Mouse (Mus musculus) olfactory bulb, adult 2 months (tissue): ENCODE data around the gene Sec14l2. TPM values are rescaled to one million over a fixed set of nuclear protein-coding genes. Genes with fewer than 3 reads are reported as not detected.

Experiments
- H3K27ac ChIP-seq: fragments of 200-500 bp; 2 replicates; pipeline ENCODE4 v1.5.1; 2012; ENCODE audit warnings: low read depth, low read length; ENCODE audit not compliant: insufficient read depth
- H3K4me1 ChIP-seq: fragments of 200-500 bp; 2 replicates; pipeline ENCODE4 v1.6.1; 2012; ENCODE audit warnings: low read length; ENCODE audit not compliant: control insufficient read depth, insufficient read depth
- H3K4me3 ChIP-seq: fragments of 200-500 bp; 2 replicates; pipeline ENCODE4 v1.5.1; 2012; ENCODE audit warnings: mild to moderate bottlenecking, low read depth, low read length, moderate library complexity; ENCODE audit not compliant: insufficient read depth
- CTCF ChIP-seq: fragments of 200-500 bp; IDR thresholded peaks from 2 replicates; pipeline ENCODE4 v1.5.1; 2012; ENCODE audit warnings: low read depth, mild to moderate bottlenecking, low read length, moderate library complexity; ENCODE audit not compliant: insufficient read depth
- POLR2A ChIP-seq: fragments of 200-500 bp; IDR thresholded peaks from 2 replicates; pipeline ENCODE4 v1.6.1; 2012; ENCODE audit warnings: mild to moderate bottlenecking, low read depth, low read length, moderate library complexity; ENCODE audit not compliant: insufficient read depth
- WGBS: fragments of 180-500 bp; shearing (Covaris S2); methylation state at CpG from one replicate; pipeline ENCODE4 v1.1.7; 2018; 5-methylcytosine and 5-hydroxymethylcytosine counted together
- polyA plus RNA-seq: library from polyadenylated mRNA; stranded (reverse); fragments of >200 nt; gene quantifications from 2 replicates; pipeline ENCODE4 v1.2.4, GENCODE M21; 2012; ENCODE audit warnings: low replicate concordance; ENCODE audit not compliant: missing spikeins, insufficient read depth, insufficient read length

The Sec14l2 gene
- polyA plus RNA-seq, 1 experiment = not detected

DNA sequence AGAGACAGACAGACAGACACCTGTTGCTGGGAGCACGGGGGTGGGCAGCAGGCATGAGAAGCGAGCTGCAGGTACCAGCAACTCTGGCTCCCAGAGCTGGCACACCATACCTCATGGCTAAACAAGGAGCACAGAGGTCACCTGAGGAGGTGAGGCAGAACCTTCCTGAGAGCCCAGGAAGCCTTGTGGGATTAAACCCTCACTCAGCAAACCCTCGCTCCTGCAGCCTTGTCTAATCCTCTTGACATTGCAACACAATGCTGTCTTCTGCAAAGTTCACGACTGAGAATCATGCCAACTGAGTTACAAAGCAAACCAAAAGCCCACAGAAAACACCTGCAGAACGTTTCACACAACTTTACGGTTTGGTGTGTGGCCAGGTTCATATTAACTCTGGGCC lies 74.8 kb downstream of the Sec14l2 start:
- no peak overlapping the region for H3K4me3 ChIP-seq
- no peak for TF ChIP-seq POLR2A
- no peak for TF ChIP-seq CTCF
- H3K27ac ChIP-seq = no peak overlapping the region
- H3K4me1 ChIP-seq = no peaks in the 10 kb centered on the region
- WGBS = 90% methylated on average over 6 of the region's 6 CpGs

DNA sequence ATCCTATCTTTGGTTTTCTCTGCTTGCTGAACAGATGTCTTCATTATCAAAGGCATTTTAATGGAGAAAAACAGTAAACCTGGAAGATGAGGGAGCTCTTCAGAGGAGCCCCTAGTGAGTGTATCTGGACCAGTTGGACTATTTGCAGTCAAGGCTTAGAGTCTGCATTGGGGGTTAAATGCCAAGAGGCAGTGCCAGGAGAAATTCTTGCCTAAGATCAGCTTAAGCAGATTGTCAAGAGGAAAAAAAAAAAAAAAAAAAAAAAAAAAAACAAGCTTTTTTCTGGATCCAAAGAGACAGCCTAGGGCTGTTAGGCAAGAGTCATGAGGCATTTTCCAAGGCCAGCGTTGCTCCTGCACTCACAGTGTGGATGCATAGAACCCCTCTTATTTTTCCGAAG lies 75.4 kb downstream of the Sec14l2 start:
- Histone ChIP-seq H3K27ac (no peak overlapping the region), H3K4me3 (no peak overlapping the region), H3K4me1 (no peaks in the 10 kb centered on the region)
- 90% methylated on average over 2 of the region's 2 CpGs for WGBS
- no peak for TF ChIP-seq POLR2A
- TF ChIP-seq CTCF = no peak

Other genes with a start within 250 kb of the Sec14l2 start
- not detected in 2 replicates for gene 4921536K21Rik, start 228.3 kb downstream of the Sec14l2 start, polyA plus RNA-seq
- gene Dusp18, start 228.2 kb downstream of the Sec14l2 start, polyA plus RNA-seq = not detected in 2 replicates
- not detected in 2 replicates for gene Slc35e4, start 208.8 kb downstream of the Sec14l2 start, polyA plus RNA-seq
- not detected in 2 replicates for gene Tcn2, start 191.3 kb downstream of the Sec14l2 start, polyA plus RNA-seq
- gene Pes1, start 159.4 kb downstream of the Sec14l2 start, polyA plus RNA-seq = not detected in 2 replicates
- not detected in 2 replicates for gene 4930556J24Rik, start 146.6 kb downstream of the Sec14l2 start, polyA plus RNA-seq
- not detected in 2 replicates for gene Gal3st1, start 139.8 kb downstream of the Sec14l2 start, polyA plus RNA-seq
- gene Sec14l4, start 92.0 kb downstream of the Sec14l2 start, polyA plus RNA-seq = not detected in 2 replicates
- not detected in 2 replicates for gene Sec14l3, start 58.6 kb downstream of the Sec14l2 start, polyA plus RNA-seq
- gene Mtfp1, start 28.0 kb downstream of the Sec14l2 start, polyA plus RNA-seq = not detected in 2 replicates
- not detected in 2 replicates for gene Rnf215, start 11.8 kb upstream of the Sec14l2 start, polyA plus RNA-seq
- gene Ccdc157, start 36.9 kb upstream of the Sec14l2 start, polyA plus RNA-seq = not detected in 2 replicates
- gene Sf3a1, start 36.9 kb upstream of the Sec14l2 start, polyA plus RNA-seq = 165 TPM in 1 of 2 replicates, not detected in the other
- gene Tbc1d10a, start 63.4 kb upstream of the Sec14l2 start, polyA plus RNA-seq = not detected in 2 replicates
- not detected in 2 replicates for gene Castor1, start 94.8 kb upstream of the Sec14l2 start, polyA plus RNA-seq
- not detected in 2 replicates for gene Osm, start 113.0 kb upstream of the Sec14l2 start, polyA plus RNA-seq
- not detected in 2 replicates for gene Lif, start 134.1 kb upstream of the Sec14l2 start, polyA plus RNA-seq